Mouse (Mus musculus) C2C12 (cell line): Measurements from ENCODE around the gene Gm38392. TPM values are rescaled to one million over a fixed set of nuclear protein-coding genes. Genes with fewer than 3 reads are reported as not detected.
A peak's percentile ranks its signal among the peaks of the same experiment; 100 is the strongest.

ENCODE experiments used
- H3K27me3 ChIP-seq: one replicate; pipeline ENCODE4 v1.6.1; 2011; ENCODE audit not compliant: control insufficient read depth, insufficient read depth, insufficient read length
- H3K36me3 ChIP-seq: one replicate; pipeline ENCODE4 v1.6.1; 2011; ENCODE audit not compliant: control insufficient read depth, insufficient read depth
- H3K4me3 ChIP-seq: one replicate; pipeline ENCODE4 v1.5.1; 2011; ENCODE audit warnings: mild to moderate bottlenecking, control low read depth; ENCODE audit not compliant: poor library complexity, insufficient read depth, severe bottlenecking
- H3K79me2 ChIP-seq: one replicate; pipeline ENCODE4 v1.6.1; 2011; ENCODE audit not compliant: control insufficient read depth, insufficient read depth
- H3K79me3 ChIP-seq: one replicate; pipeline ENCODE4 v1.6.1; 2011; ENCODE audit warnings: low read depth, control low read depth
- H3ac ChIP-seq: one replicate; pipeline ENCODE3; 2011; ENCODE audit warnings: low read depth; ENCODE audit not compliant: control insufficient read depth, insufficient read length
- CEBPB ChIP-seq: IDR thresholded peaks from one replicate; pipeline ENCODE4 v1.6.1; 2011; ENCODE audit warnings: low read depth, mild to moderate bottlenecking, control low read depth, moderate library complexity
- CTCF ChIP-seq: IDR thresholded peaks from one replicate; pipeline ENCODE4 v1.5.1; 2011; ENCODE audit not compliant: control insufficient read depth, insufficient read depth, insufficient read length
- FOSL1 ChIP-seq: IDR thresholded peaks from one replicate; pipeline ENCODE4 v1.8.0; 2011; ENCODE audit warnings: mild to moderate bottlenecking, low read length; ENCODE audit not compliant: poor library complexity, insufficient read depth, severe bottlenecking
- MAX ChIP-seq: IDR thresholded peaks from one replicate; pipeline ENCODE4 v1.6.1; 2011; ENCODE audit warnings: mild to moderate bottlenecking, control low read depth
- MYOD1 ChIP-seq: IDR thresholded peaks from one replicate; pipeline ENCODE4 v1.6.1; 2011; ENCODE audit warnings: low read depth; ENCODE audit not compliant: control insufficient read depth, insufficient read length
- MYOG ChIP-seq: IDR thresholded peaks from one replicate; pipeline ENCODE4 v1.6.1; 2011; ENCODE audit not compliant: control insufficient read depth, insufficient read length; ENCODE audit errors: extremely low read depth
- USF1 ChIP-seq: IDR thresholded peaks from one replicate; pipeline ENCODE4 v1.6.1; 2011; ENCODE audit warnings: low read depth, mild to moderate bottlenecking, control low read depth, moderate library complexity
- polyA plus RNA-seq: library from polyadenylated mRNA; unstranded; fragments of >200 nt; fragmentation: generic; extraction: Trizol; gene quantifications from one replicate; pipeline ENCODE4 v1.2.1, GENCODE M21; 2012; ENCODE audit warnings: missing spikeins

Gm38392 gene
- polyA plus RNA-seq, 1 experiment, result not detected

- H3K27me3 ChIP-seq, result peaks cover 52% of the 10 kb centered on the region
- no peak overlapping the region for H3ac ChIP-seq
- H3K79me3 ChIP-seq, result no peaks in the 10 kb centered on the region
- H3K79me2 ChIP-seq, result no peaks in the 10 kb centered on the region
- H3K4me3 ChIP-seq, result no peak overlapping the region
- TF ChIP-seq CEBPB, result no peak
- no peak for TF ChIP-seq USF1
- no peak for TF ChIP-seq MYOG
- TF ChIP-seq MAX, result no peak
- no peak for TF ChIP-seq CTCF
- no peak for TF ChIP-seq FOSL1
- TF ChIP-seq MYOD1, result no peak
- H3K36me3 ChIP-seq, result no peaks in the 10 kb centered on the region
Observed at GRCm38 (mm10) chr3:88222446-88222845, 64.6 kb downstream of the Gm38392 start.

- H3K27me3 ChIP-seq, result peaks cover 49% of the 10 kb centered on the region
Observed at GRCm38 (mm10) chr3:88221519-88222390, 65.3 kb downstream of the Gm38392 start.

GRCm38 (mm10) chr3:88220842-88221241 lies 66.2 kb downstream of the Gm38392 start:
- no peak overlapping the region for H3ac ChIP-seq
- TF ChIP-seq USF1, result no peak
- no peak for TF ChIP-seq MYOG
- no peak for TF ChIP-seq CEBPB
- no peak for TF ChIP-seq FOSL1
- TF ChIP-seq CTCF, result no peak
- no peak for TF ChIP-seq MYOD1
- peak; percentile 80 for TF ChIP-seq MAX

More at GRCm38 (mm10) chr3:88221519-88222390, 65.3 kb downstream of the Gm38392 start:
- TF ChIP-seq USF1, result no peak
- TF ChIP-seq MYOG, result no peak
- TF ChIP-seq FOSL1, result no peak
- TF ChIP-seq MAX, result no peak
- no peak for TF ChIP-seq MYOD1
- no peak for TF ChIP-seq CEBPB
- no peak for TF ChIP-seq CTCF
- no peak overlapping the region for H3K4me3 ChIP-seq
- H3K36me3 ChIP-seq, result no peaks in the 10 kb centered on the region
- no peaks in the 10 kb centered on the region for H3K79me2 ChIP-seq
- no peaks in the 10 kb centered on the region for H3K79me3 ChIP-seq
- H3ac ChIP-seq, result no peak overlapping the region

GRCm38 (mm10) chr3:88219940-88220339 lies 67.1 kb downstream of the Gm38392 start:
- no peaks in the 10 kb centered on the region for H3K36me3 ChIP-seq
- no peak for TF ChIP-seq MYOG
- no peak for TF ChIP-seq FOSL1
- no peak for TF ChIP-seq MAX
- TF ChIP-seq CEBPB, result no peak
- H3K79me2 ChIP-seq, result no peaks in the 10 kb centered on the region
- H3K27me3 ChIP-seq, result peaks cover 49% of the 10 kb centered on the region
- no peak overlapping the region for H3K4me3 ChIP-seq
- H3ac ChIP-seq, result no peak overlapping the region
- H3K79me3 ChIP-seq, result no peaks in the 10 kb centered on the region

More at GRCm38 (mm10) chr3:88220842-88221241, 66.2 kb downstream of the Gm38392 start:
- Histone ChIP-seq H3K27me3 (peaks cover 47% of the 10 kb centered on the region), H3K79me3 (no peaks in the 10 kb centered on the region), H3K79me2 (no peaks in the 10 kb centered on the region), H3K4me3 (no peak overlapping the region), H3K36me3 (no peaks in the 10 kb centered on the region)

GRCm38 (mm10) chr3:88217679-88218078 lies 69.3 kb downstream of the Gm38392 start:
- Histone ChIP-seq H3K27me3 (peaks cover 52% of the 10 kb centered on the region), H3K79me2 (no peaks in the 10 kb centered on the region), H3K79me3 (no peaks in the 10 kb centered on the region), H3K36me3 (no peaks in the 10 kb centered on the region), H3ac (no peak overlapping the region), H3K4me3 (no peak overlapping the region)
- TF ChIP-seq USF1 (no peak), CTCF (no peak), FOSL1 (no peak), MYOD1 (no peak), CEBPB (no peak), MAX (no peak), MYOG (no peak)
